27 mouse cellular contexts compared by ENCODE assay signal in the genomic region with DNA sequence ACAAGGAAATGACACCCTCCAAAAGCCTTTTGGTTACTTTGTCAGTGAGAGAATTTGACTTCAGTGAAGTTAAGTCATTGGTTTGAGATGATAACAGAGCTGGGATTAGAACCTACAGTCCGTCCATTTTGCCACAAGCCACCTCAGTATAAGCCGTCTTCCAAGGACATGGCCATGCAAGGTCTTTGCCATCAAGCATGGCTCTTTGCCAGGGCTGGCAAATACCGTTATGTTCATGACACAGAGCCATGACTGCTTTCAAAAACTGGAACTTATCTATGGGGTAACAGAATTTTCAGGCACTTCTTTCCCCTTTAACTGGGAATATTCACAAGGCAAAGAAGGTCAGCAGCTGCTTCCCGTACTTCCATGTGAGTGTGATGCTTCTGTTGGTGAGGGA.
DNase-seq lines count a peak whose midpoint lies in the region; ATAC-seq and TF ChIP-seq lines count a peak whose summit lies in the region.
"Had no signal": no experiment of that assay in that cellular context is flagged by ENCODE, and none has a peak within 500 bp of the region (broad histone marks: within the 10 kb centered on the region; RNA-seq: fewer than 3 reads in every experiment).

No protein-coding gene starts in this region.

- peak; percentile 30 for DNase-seq in adrenal gland, postnatal 10 days
- no peak for DNase-seq in adrenal gland, postnatal 4 days (ENCODE audit: low spot score in 2 of 2)
- peak; percentile 84 for DNase-seq in heart, adult 11 months
- no peak for DNase-seq in heart, postnatal 4 days
- DNase-seq in liver, adult 2 months (ENCODE audit: extremely low read depth, low read depth, low spot score), result peak; percentile 30
- no peak for DNase-seq in liver, embryonic 11.5 days (ENCODE audit: low spot score)
- no peak for DNase-seq in thymus, postnatal 25 days
- DNase-seq: B cell, adult 2 months; cerebellum, adult 18-20 months; cerebellum, adult 9-10 months; cerebellum, postnatal 36 days; embryo, embryonic 11 days; gastrocnemius, postnatal 10 days; gastrocnemius, postnatal 36 days; kidney, adult 2 months had no signal

- H3K79me2 ChIP-seq in liver, adult 2 months (ENCODE audit: control insufficient read depth, insufficient read depth, low read length), result no peaks in the 10 kb centered on the region

- no peak overlapping the region for H3K9ac ChIP-seq in liver, adult 2 months (ENCODE audit: low read depth, low read length)
- no peak overlapping the region for H3K9ac ChIP-seq in liver, embryonic 11.5 days (ENCODE audit: low read depth, low read length)
- H3K9ac ChIP-seq: embryonic facial prominence, embryonic 13.5 days; forebrain, embryonic 13.5 days; hindbrain, embryonic 13.5 days had no signal

- H3K4me1 ChIP-seq in liver, adult 2 months (ENCODE audit: control insufficient read depth, insufficient read depth, low read length), result no peaks in the 10 kb centered on the region; the same call in 1 of the 2 replicates
- no peaks in the 10 kb centered on the region for H3K4me1 ChIP-seq in liver, embryonic 11.5 days (replicated peaks; ENCODE audit: control insufficient read depth, insufficient read depth, low read length)
- H3K4me1 ChIP-seq: embryonic facial prominence, embryonic 10.5 days; embryonic facial prominence, embryonic 13.5 days; forebrain, embryonic 13.5 days; hindbrain, embryonic 10.5 days; hindbrain, embryonic 13.5 days had no signal

- TF ChIP-seq POLR2A in liver, adult 2 months (IDR thresholded peaks at IDR 0.05; ENCODE audit: extremely low read depth, insufficient read depth, low read length), result no peak

- no peaks in the 10 kb centered on the region for H3K36me3 ChIP-seq in liver, adult 2 months (ENCODE audit: control insufficient read depth, insufficient read depth, low read length)
- H3K36me3 ChIP-seq in liver, embryonic 11.5 days (ENCODE audit: control insufficient read depth, insufficient read depth, low read length), result no peaks in the 10 kb centered on the region
- H3K36me3 ChIP-seq: embryonic facial prominence, embryonic 10.5 days; embryonic facial prominence, embryonic 13.5 days; G1E; hindbrain, embryonic 10.5 days; hindbrain, embryonic 13.5 days had no signal

- no peaks in the 10 kb centered on the region; the same call in 1 of the 2 replicates for H3K9me3 ChIP-seq in liver, embryonic 11.5 days (ENCODE audit: control insufficient read depth, low read length)
- H3K9me3 ChIP-seq: embryonic facial prominence, embryonic 10.5 days; forebrain, embryonic 13.5 days had no signal

- peaks cover 5% of the 10 kb centered on the region; the same call in 1 of the 2 replicates for H3K27me3 ChIP-seq in liver, adult 2 months (ENCODE audit: control insufficient read depth, insufficient read depth, low read length)
- H3K27me3 ChIP-seq in liver, embryonic 11.5 days (replicated peaks; ENCODE audit: control insufficient read depth, insufficient read depth, low read length), result no peaks in the 10 kb centered on the region
- H3K27me3 ChIP-seq: CH12.LX; embryonic facial prominence, embryonic 13.5 days; forebrain, embryonic 13.5 days; hindbrain, embryonic 13.5 days had no signal

- no peak overlapping the region for H3K4me3 ChIP-seq in liver, adult 2 months (ENCODE audit: insufficient read depth, low read depth, low read length)
- no peak overlapping the region for H3K4me3 ChIP-seq in liver, embryonic 11.5 days (ENCODE audit: low read depth, low read length)
- H3K4me3 ChIP-seq: embryonic facial prominence, embryonic 10.5 days; embryonic facial prominence, embryonic 13.5 days; erythroblast, embryonic 14.5 days; forebrain, embryonic 13.5 days; hindbrain, embryonic 10.5 days; hindbrain, embryonic 13.5 days had no signal

- TF ChIP-seq CTCF in liver, adult 2 months (IDR thresholded peaks at IDR 0.05; ENCODE audit: low read depth, low read length), result no peak

- ATAC-seq in liver, embryonic 11.5 days (replicated peaks; ENCODE audit: low FRiP score), result no peak
- ATAC-seq: forebrain, embryonic 13.5 days; forebrain, embryonic 16.5 days; intestine, postnatal 0 days; Patski had no signal

- no peak overlapping the region for H3K4me2 ChIP-seq in liver, embryonic 11.5 days
- H3K4me2 ChIP-seq: embryonic facial prominence, embryonic 13.5 days; forebrain, embryonic 13.5 days; heart, embryonic 11.5 days; hindbrain, embryonic 13.5 days had no signal

- no peak overlapping the region for H3K27ac ChIP-seq in liver, adult 2 months (replicated peaks; ENCODE audit: insufficient read depth, low read depth, low read length)
- no peak overlapping the region for H3K27ac ChIP-seq in liver, embryonic 11.5 days (ENCODE audit: low read depth, low read length)
- H3K27ac ChIP-seq: embryonic facial prominence, embryonic 10.5 days; embryonic facial prominence, embryonic 13.5 days; forebrain, embryonic 13.5 days; hindbrain, embryonic 10.5 days; hindbrain, embryonic 13.5 days had no signal

- 68% methylated on average over 4 of the region's 4 CpGs for WGBS in liver, adult 2 months
- WGBS in liver, embryonic 11.5 days, result 81% methylated on average over 4 of the region's 4 CpGs

Comparison
In these comparisons a context has a peak if more than half of its experiments do, and no peak if none do; other contexts are left out.
1. DNase-seq: peak in adrenal gland, postnatal 10 days (single experiment), heart, adult 11 months (single experiment) and liver, adult 2 months (single experiment); none in adrenal gland, postnatal 4 days (0 of 2), heart, postnatal 4 days (single experiment), liver, embryonic 11.5 days (single experiment) and thymus, postnatal 25 days (single experiment).